Mouse (Mus musculus) MEL (cell line): ENCODE results near the gene Clk1.

Experiments
- CHD2 ChIP-seq: IDR thresholded peaks from 2 replicates; pipeline ENCODE4 v1.6.1; 2011; ENCODE audit warnings: low read length, improper control_type of control experiment
- CTCF ChIP-seq, 3 experiments: IDR thresholded peaks in 2 of 3; conservative IDR thresholded peaks in 1 of 3; 2 replicates each; pipeline ENCODE4 v1.5.1; 2011 to 2012; ENCODE audit warnings: low read length in 3 of 3, low read depth in 2 of 3, mild to moderate bottlenecking in 2 of 3, improper control_type of control experiment in 1 of 3, inconsistent platforms in 1 of 3, mixed read lengths in 1 of 3, moderate library complexity in 1 of 3; ENCODE audit not compliant: control insufficient read depth in 1 of 3, insufficient read depth in 1 of 3, poor library complexity in 1 of 3, severe bottlenecking in 1 of 3
- E2F4 ChIP-seq: IDR thresholded peaks from 2 replicates; pipeline ENCODE4 v1.6.1; 2011; ENCODE audit warnings: low read depth, low read length, improper control_type of control experiment, borderline replicate concordance
- GATA1 ChIP-seq: IDR thresholded peaks from 2 replicates; pipeline ENCODE4 v1.6.1; 2011; ENCODE audit warnings: low read depth, low read length, improper control_type of control experiment
- MAZ ChIP-seq: IDR thresholded peaks from 2 replicates; pipeline ENCODE4 v1.6.1; 2012; ENCODE audit warnings: low read depth, mild to moderate bottlenecking, inconsistent platforms, low read length, improper control_type of control experiment
- MYC ChIP-seq: IDR thresholded peaks from 2 replicates; pipeline ENCODE4 v1.6.1; 2011; ENCODE audit warnings: low read depth, mild to moderate bottlenecking, low read length, improper control_type of control experiment, moderate library complexity
- NELFE ChIP-seq: IDR thresholded peaks from 2 replicates; pipeline ENCODE4 v1.6.1; 2011; ENCODE audit warnings: low read depth, low read length, improper control_type of control experiment
- SMC3 ChIP-seq: IDR thresholded peaks from 2 replicates; pipeline ENCODE4 v1.6.1; 2011; ENCODE audit warnings: low read depth, low read length, improper control_type of control experiment

DNA sequence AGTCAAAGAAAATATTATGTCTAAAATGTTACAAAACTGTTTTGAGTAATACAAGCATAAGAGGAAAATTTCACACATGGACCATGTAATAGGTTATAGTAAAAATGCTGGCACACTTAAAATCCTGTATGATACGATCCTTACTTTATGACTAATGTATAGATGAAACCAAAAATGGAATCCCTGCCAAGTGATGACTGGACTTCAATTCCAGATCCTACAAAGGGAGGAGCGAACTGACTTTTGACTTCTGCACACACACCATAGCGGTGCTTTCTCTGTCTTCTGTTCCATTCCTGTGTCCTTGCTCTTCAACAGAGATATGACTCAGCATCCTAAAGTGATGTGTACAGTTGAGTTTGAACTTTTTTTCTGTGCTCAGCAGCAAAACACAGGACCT is 36.7 kb upstream of the Clk1 start:
- TF ChIP-seq E2F4 (no peak), CTCF (IDR thresholded peaks at IDR 0.05 in 2 of 3, conservative IDR thresholded peaks at IDR 0.05 in 1 of 3; ENCODE audit: control insufficient read depth in 1 of 3, insufficient read depth in 1 of 3, low read depth in 2 of 3, low read length in 3 of 3, poor library complexity in 1 of 3, severe bottlenecking in 1 of 3) (no peak), MYC (no peak), SMC3 (no peak), CHD2 (no peak), NELFE (no peak), GATA1 (no peak), MAZ (no peak)
